Mouse (Mus musculus) left cerebral cortex, postnatal 4 days (tissue): Measurements from ENCODE around the gene Exosc9. TPM values are rescaled to one million over a fixed set of nuclear protein-coding genes. Genes with fewer than 3 reads are reported as not detected.

Source experiments
- DNase-seq: peaks from one replicate; pipeline ENCODE4 v3.0.0-alpha.2; 2022
- intact Hi-C: fragments of 180-260 bp; cut with DNase I; formaldehyde crosslinking; loops from one replicate; pipeline ENCODE4 v1.15.1; 2025
- total RNA-seq, 2 experiments: library from RNA; stranded (reverse); gene quantifications; 2 replicates each; pipeline ENCODE4 v1.2.3; 2021

Gene Exosc9
- total RNA-seq, result 10 to 100 TPM; 49.9 to 51.9 TPM

- DNase-seq, result peak; percentile 95
- intact Hi-C loops, result no loop called here
Observed at GRCm38 (mm10) chr3:36552406-36553047, at the start of gene Exosc9. Exosc9 (plus strand) TSS chr3:36552606.

DNA sequence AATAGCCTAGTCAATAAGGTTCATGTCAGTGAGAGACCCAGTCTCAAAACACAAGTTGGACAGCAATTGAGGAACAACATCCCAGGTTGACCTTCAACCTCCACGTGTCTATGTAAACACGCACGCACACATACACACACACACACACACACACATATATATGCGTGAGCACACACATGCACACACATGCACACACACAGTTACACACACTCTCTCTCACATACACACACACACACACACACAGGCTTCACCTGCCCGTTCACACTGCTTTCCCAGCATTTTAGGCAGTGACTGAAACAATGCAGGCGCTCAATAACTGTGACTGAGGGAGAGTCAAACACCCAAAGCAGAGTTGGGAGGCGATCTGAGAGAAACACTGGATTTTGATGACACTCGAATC is 47.1 kb upstream of the Exosc9 start:
- intact Hi-C loops, result no loop called here
- DNase-seq, result no peak

DNA sequence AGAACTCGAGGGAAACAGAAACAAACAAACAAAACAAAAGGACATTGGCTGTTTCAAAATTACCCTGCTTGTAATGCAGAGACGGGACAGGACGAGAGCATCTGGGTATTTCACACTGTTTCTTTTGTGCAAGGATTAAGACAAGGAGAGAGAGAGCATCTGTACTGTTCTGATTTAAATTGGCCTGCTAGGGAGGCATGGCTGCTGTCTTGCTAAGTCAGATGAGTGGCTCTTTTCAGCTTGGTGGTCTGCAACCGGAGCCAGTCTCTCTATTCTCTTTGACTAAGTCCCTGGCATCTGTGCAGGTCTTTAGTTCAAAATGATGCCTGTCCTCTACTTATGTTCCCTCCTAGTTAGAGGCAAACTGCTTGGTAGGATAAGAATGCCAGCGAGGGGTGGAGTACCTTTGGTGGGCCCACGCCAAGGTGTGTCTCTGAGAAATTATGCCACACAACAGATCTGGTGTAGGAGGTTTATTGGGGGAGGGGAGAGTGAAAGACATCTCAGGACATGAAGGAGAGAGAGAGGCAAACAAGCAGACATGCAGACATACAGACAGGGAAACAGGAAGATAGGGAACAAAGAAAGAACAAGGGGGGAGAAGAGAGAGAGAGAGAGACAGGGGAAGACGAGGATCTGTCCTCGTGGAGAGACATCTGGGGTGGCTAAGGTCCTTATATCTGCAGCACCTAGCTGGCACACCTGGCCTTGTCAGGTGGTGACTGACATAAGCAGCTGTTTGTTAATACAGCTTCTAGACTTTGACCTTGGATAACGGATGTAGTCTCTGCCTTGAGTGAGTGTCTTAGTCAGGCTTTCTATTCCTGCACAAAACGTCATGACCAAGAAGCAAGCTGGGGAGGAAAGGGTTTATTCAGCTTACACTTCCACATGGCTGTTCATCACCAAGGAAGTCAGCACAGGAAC is 46.3 kb upstream of the Exosc9 start:
- no peak for DNase-seq
- intact Hi-C loops, result no loop called here

DNA sequence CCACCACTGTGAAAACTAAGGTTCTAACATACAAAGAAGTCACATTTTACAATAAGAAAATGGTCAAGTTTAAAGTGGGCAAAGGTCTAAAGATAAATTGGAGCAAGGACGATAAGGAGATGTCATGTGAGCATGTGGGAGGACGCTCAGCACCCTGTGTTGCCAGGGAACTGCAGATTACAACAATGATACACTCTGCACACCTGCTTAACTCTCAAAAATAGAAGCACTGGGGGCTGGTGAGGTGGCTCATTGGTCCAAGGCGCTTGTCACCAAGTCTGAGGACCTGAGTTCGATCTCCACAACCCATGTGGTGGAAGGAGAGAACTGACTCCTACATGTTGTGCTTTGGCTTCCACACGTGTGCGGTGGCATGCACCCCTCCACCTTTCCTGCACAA is 40.9 kb upstream of the Exosc9 start:
- DNase-seq, result no peak
- intact Hi-C loops, result no loop called here

DNA sequence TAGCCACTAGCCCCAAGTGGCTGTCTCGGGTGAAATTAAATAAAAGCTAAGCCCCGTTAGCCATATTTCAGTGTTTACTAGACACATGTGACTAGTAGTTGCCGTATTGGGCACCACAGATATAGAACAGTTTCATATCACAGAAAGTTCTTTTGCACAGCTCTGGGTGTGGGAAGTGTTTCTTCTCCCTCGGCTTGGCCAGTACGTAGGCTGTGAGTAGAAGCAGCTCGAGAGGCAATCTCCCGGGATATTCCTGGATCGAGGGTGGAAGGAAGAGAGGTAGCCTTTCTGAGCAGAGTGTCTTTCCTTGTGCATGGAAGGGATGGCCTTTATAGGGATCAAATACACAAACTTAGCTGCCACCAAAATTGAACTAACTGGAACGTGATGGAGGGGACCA is 36.2 kb upstream of the Exosc9 start:
- intact Hi-C loops, result no loop called here
- DNase-seq, result no peak

DNA sequence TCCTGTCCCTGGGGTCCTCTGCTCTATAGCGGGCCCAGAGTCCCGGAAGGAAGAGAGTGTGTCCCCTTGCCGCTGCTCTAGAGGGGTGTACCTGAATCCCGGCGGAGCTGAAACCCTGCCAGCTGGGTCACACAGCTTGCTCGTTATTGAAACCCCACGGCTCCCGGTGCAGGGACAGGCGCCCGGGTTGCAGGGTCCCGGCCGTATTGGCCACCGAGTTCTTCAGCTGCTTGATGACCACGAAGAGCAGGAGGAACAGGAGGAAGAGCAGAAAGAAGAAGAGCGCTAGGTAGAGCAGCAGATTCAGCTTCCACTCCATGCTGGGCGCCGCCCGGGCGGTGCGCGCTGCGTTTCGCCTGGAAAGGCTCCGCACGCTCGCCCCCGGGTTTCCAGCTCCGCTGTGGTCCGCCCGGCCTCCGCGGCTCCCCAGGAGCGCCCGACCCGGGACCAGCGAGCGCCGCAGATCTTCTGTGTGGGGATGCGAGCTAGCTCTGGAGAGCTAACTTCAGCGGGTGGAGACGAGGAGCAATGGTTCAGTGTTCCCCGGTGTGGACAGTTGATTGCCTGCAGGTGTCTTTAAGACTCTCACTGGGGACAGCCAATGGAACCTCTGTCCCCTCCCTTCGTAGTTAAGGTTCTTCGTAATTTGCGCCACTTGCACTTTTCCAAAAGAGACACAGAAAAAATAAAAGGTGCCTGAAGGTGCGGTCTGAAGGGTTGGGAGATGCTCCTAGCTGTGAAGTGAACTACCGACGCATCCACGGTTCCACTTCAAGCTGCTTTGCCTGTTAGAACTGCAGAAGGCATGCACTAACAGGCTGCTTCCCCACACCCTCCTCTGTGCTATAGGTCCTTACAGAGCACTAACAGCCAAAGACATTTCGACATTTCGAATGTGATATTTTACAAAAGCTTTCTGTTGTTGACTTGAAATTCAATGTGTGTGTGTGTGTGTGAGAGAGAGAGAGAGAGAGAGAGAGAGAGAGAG is 31.0 kb upstream of the Exosc9 start, which contains the start of gene Gm11549:
Gm11549 (minus strand) TSS at position 741 of the 988 bp plus-strand sequence.
- peak; percentile 12 for DNase-seq
- intact Hi-C loops, result no loop called here

GRCm38 (mm10) chr3:36522137-36522536 is 30.3 kb upstream of the Exosc9 start:
- DNase-seq, result no peak
- intact Hi-C loops, result no loop called here

- DNase-seq, result no peak
Observed at GRCm38 (mm10) chr3:36524466-36524865, 27.9 kb upstream of the Exosc9 start.

DNA sequence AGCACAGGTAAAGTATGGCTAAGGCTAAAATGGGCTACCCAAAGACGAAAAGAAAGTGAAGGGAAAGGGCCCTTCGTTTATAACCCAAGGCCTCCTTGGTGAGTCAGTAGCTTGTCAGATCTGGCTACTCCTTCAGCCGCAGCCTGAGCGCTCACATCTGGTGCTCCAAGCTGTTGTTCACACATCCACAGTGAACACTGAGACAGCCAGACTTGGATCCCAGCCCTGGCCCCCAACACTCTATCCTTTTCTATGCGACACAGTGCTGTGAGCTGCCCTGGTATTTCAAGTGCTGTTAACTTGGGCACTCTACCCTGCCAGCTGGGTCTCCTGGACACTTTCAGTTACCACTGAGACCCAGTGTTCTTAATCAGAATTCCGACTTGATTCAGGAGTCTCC is 22.1 kb upstream of the Exosc9 start:
- DNase-seq, result peak; percentile 17
- intact Hi-C loops, result no loop called here

More at GRCm38 (mm10) chr3:36524466-36524865, 27.9 kb upstream of the Exosc9 start:
- intact Hi-C loops, result no loop called here

- intact Hi-C loops, result no loop called here
- DNase-seq, result no peak
Observed at GRCm38 (mm10) chr3:36530781-36531180, 21.6 kb upstream of the Exosc9 start.

- DNase-seq, result peak; percentile 11
- intact Hi-C loops, result no loop called here
Observed at GRCm38 (mm10) chr3:36531242-36531641, 21.2 kb upstream of the Exosc9 start.

DNA sequence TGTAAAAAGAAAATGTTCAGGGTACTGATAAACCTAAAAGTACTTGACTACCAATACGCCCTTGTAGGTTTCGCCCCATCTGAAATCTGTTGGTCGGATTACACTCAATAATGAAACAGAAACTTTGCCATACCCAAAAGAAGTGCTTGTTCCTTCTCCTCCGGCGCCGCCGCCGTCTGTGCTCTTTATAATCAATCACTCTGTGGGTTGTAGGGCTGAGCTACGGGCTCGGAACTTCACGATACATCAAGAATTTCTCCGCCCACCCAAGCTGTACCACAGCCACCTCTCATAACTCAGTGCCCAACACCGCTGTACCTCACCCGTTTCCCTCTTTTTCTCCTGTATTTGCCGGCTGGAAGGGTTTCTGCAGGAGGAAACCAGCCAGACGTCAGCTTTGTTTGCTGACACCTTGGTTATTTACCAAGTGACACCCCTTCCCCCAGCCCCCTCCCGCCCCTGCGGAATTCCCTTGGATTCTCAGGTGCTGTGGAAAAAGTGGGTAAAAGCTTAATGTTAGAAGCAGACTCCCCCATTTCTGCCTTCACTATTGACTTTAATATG is 20.3 kb upstream of the Exosc9 start:
- no peak for DNase-seq
- intact Hi-C loops, result no loop called here

- no peak for DNase-seq
- intact Hi-C loops, result no loop called here
Observed at GRCm38 (mm10) chr3:36532738-36533137, 19.7 kb upstream of the Exosc9 start.

GRCm38 (mm10) chr3:36533201-36533672 is 19.2 kb upstream of the Exosc9 start:
- no peak for DNase-seq
- intact Hi-C loops, result no loop called here

DNA sequence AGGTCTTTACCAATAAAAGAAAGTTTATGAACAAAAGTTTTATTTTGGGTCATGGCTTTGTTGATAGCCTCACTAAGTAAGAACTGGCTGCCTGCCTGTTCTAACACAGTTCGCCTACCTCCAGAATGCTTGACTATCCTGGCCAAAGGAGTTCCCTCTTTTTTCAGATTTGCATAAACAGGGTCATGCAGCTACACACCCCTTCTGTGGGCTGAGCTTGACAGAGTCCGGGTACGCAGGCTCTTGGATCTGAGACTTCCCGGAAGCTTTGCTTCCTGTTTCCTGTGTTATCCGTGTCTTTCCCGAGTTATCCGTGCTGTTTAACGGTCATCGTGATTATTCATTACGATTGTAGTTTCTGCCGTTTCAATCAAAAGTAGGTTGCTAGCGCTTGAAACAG is 16.4 kb upstream of the Exosc9 start:
- intact Hi-C loops, result no loop called here

GRCm38 (mm10) chr3:36537701-36538470 is 14.5 kb upstream of the Exosc9 start:
- intact Hi-C loops, result no loop called here
- no peak for DNase-seq

More for the DNA sequence above, 16.4 kb upstream of the Exosc9 start:
- DNase-seq, result no peak

DNA sequence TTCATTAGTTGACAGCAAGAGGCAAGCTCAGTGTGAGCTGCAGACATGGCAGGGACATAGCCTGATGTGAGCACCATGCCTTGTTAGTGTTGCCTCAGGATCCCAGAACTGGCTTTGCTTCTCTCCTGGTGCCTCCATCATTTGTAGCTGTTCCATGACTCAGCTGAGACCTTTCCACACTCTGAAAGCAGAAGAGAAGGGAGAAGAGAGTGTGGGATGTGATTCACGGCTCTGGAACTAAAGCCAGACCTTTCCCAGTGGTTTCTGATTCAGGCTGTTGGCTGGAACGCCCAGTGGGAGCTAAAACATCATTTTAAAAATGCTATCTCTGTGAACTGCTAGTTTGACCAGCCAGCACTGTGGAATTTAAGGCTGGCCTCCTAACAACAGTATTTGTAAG is 11.7 kb upstream of the Exosc9 start:
- intact Hi-C loops, result no loop called here
- no peak for DNase-seq

GRCm38 (mm10) chr3:36541399-36541798 is 11.0 kb upstream of the Exosc9 start:
- intact Hi-C loops, result no loop called here
- DNase-seq, result no peak

- intact Hi-C loops, result no loop called here
- no peak for DNase-seq
Observed at GRCm38 (mm10) chr3:36544961-36545360, 7.4 kb upstream of the Exosc9 start.
